Mouse (Mus musculus) NIH3T3 (cell line): ENCODE data around the gene Rmdn3.
A peak's percentile ranks its signal among the peaks of the same experiment; 100 is the strongest.

Source experiments
- DNase-seq: peaks from one replicate; pipeline ENCODE4 v3.0.0-alpha.2; 2012; ENCODE audit warnings: low read depth

Rmdn3 gene

GRCm38 (mm10) chr2:119156681-119157572 lies at the start of gene Rmdn3:
Gene Rmdn3 (minus strand): TSS chr2:119157034.
- peak; percentile 98 for DNase-seq

GRCm38 (mm10) chr2:119203871-119204460 lies 47.1 kb upstream of the Rmdn3 start:
- peak; percentile 22 for DNase-seq

- no peak for DNase-seq
Measured at GRCm38 (mm10) chr2:119202914-119203453, 46.1 kb upstream of the Rmdn3 start.

GRCm38 (mm10) chr2:119198934-119199333 lies 42.1 kb upstream of the Rmdn3 start:
- DNase-seq = no peak

- DNase-seq = no peak
Measured at GRCm38 (mm10) chr2:119198049-119198448, 41.2 kb upstream of the Rmdn3 start.

GRCm38 (mm10) chr2:119197493-119197892 lies 40.7 kb upstream of the Rmdn3 start:
- no peak for DNase-seq

- peak; percentile 32 for DNase-seq
Measured at GRCm38 (mm10) chr2:119196316-119197108, 39.7 kb upstream of the Rmdn3 start.

GRCm38 (mm10) chr2:119194140-119194539 lies 37.3 kb upstream of the Rmdn3 start:
- DNase-seq = no peak

- DNase-seq = no peak
Measured at GRCm38 (mm10) chr2:119190969-119191368, 34.1 kb upstream of the Rmdn3 start.

- DNase-seq = peak; percentile 90
Measured at GRCm38 (mm10) chr2:119189029-119189710, 32.3 kb upstream of the Rmdn3 start.

- no peak for DNase-seq
Measured at GRCm38 (mm10) chr2:119182914-119183313, 26.1 kb upstream of the Rmdn3 start.

- DNase-seq = no peak
Measured at GRCm38 (mm10) chr2:119177384-119177939, 20.6 kb upstream of the Rmdn3 start.

- DNase-seq = peak; percentile 38
Measured at GRCm38 (mm10) chr2:119176761-119177160, 19.9 kb upstream of the Rmdn3 start.

GRCm38 (mm10) chr2:119175614-119176013 lies 18.8 kb upstream of the Rmdn3 start:
- DNase-seq = no peak

GRCm38 (mm10) chr2:119174866-119175265 lies 18.0 kb upstream of the Rmdn3 start:
- peak; percentile 64 for DNase-seq

- peak; percentile 95 for DNase-seq
Measured at GRCm38 (mm10) chr2:119173991-119174651, 17.3 kb upstream of the Rmdn3 start, which contains the start of gene Gm14137. Gene Gm14137 (plus strand): TSS chr2:119174509.

GRCm38 (mm10) chr2:119172862-119173576 lies 16.2 kb upstream of the Rmdn3 start:
- peak; percentile 75 for DNase-seq

GRCm38 (mm10) chr2:119172446-119172845 lies 15.6 kb upstream of the Rmdn3 start:
- DNase-seq = peak; percentile 34

- peak; percentile 93 for DNase-seq
Measured at GRCm38 (mm10) chr2:119171574-119171973, 14.7 kb upstream of the Rmdn3 start.

GRCm38 (mm10) chr2:119170282-119170681 lies 13.4 kb upstream of the Rmdn3 start:
- no peak for DNase-seq
